Mouse (Mus musculus) heart, adult 2 months (tissue): ENCODE data around the gene Myadm.

Experiments
- CTCF ChIP-seq: fragments of 200-600 bp; IDR thresholded peaks from 2 replicates; pipeline ENCODE4 v1.8.1; 2022; ENCODE audit warnings: antibody characterized with exemption, mild to moderate bottlenecking, moderate library complexity
- EP300 ChIP-seq: fragments of 200-500 bp; IDR thresholded peaks from 2 replicates; pipeline ENCODE4 v1.6.1; 2011; ENCODE audit warnings: low read depth, low read length, control low read depth; ENCODE audit not compliant: insufficient read depth
- POLR2A ChIP-seq: fragments of 200-500 bp; IDR thresholded peaks from 2 replicates; pipeline ENCODE4 v1.6.1; 2011; ENCODE audit warnings: mild to moderate bottlenecking, low read depth, low read length, control low read depth; ENCODE audit not compliant: insufficient read depth

GRCm38 (mm10) chr7:3281741-3282140 lies 7.1 kb upstream of the Myadm start:
- no peak for TF ChIP-seq CTCF
- no peak for TF ChIP-seq POLR2A
- TF ChIP-seq EP300, result no peak
